Mouse (Mus musculus) c-Kit-positive CD71-positive TER-119-negative erythroid progenitor cells, embryonic 14.5 days (primary cell): ENCODE measurements around the gene Exoc6b.
"Not testable (repeated sequence)": the region's sequence is repeated elsewhere in the genome, so short reads cannot be mapped to it uniquely, and the experiment has no call there.

ENCODE experiments used
- DNase-seq: peaks from one replicate; pipeline ENCODE4 v3.0.0-alpha.2; 2013; ENCODE audit warnings: low read depth

Exoc6b gene

DNA sequence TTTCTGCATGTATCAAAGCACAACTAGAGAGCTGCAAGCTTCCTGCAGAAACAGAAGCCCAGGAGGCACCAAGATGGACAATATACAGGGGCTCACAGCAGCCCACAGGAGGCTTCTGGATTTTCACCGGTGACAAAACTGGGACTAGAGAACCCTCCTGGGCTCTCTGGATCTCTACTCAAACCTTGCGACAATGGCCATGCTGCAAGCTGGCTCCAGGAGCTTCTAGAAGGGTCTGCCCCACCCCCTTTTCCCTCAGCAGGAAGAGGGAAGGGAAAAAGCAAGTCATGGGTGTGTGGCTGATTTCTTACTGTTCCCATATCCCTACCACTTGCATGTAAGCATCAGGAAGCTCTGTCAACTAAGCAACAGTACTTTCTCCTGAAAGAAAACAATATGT lies 437.7 kb downstream of the Exoc6b start:
- DNase-seq = no peak

DNA sequence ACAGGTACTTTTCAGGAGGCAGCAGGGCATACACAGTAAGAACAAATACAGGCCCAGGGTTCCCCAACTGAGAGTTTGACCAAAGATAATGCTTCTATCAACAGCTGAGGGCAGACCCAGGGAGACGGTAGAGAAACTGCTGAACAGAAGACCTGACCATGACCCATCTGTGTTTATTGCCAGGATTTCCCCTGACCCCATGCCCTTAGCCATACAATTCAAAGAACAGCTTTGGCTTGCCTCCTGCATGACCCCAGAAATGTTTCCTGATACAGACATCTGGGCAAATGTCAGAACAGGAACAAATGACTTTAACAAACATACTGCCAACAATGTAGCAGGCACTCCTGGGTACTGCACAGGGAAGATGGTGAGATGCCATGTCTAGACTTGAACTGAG lies 439.0 kb downstream of the Exoc6b start:
- no peak for DNase-seq

GRCm38 (mm10) chr6:84628831-84629230 lies 440.5 kb downstream of the Exoc6b start:
- no peak for DNase-seq

GRCm38 (mm10) chr6:84626398-84626797 lies 442.9 kb downstream of the Exoc6b start:
- no peak for DNase-seq

DNA sequence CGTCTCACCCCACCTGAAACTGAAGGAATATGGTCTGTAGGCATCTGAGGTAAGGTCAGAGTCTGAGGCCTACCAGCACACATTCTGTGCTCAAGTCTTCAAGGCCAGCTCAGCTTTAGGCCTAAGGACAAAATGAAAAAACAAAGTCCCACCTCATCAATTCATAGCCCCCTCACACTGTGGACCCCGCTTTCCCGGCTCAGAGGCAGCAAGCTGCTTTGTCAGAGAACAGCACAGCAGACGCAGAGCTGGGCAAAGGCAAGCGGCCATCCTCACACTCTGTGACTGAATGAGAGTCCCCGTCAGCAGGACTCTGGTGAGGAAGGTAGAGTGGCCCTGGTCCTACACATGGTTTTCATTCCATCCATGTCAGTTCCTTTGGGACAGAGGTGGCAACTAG lies 450.1 kb downstream of the Exoc6b start:
- no peak for DNase-seq

DNA sequence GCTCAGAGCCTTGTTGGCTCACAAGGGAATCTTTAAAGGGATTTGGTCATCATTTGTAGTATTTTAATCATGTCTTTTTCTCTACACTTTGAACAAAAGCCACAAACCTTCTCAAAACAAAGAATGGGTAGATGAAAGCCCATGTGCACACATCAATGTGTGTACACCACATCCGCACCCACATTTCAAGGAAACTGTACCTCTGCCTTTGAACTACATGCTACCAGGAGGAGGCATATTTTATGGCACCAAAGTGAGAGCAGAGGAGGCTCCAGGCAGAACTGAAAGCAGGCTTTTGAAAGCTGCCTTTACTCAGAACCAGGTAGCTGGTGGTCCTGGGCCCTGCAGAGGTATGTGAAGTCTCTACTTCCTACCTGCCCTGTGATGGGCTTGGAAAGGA lies 452.3 kb downstream of the Exoc6b start:
- DNase-seq = no peak

- no peak for DNase-seq
These were observed 452.7 kb downstream of the Exoc6b start for GRCm38 (mm10) chr6:84616586-84616985.

DNA sequence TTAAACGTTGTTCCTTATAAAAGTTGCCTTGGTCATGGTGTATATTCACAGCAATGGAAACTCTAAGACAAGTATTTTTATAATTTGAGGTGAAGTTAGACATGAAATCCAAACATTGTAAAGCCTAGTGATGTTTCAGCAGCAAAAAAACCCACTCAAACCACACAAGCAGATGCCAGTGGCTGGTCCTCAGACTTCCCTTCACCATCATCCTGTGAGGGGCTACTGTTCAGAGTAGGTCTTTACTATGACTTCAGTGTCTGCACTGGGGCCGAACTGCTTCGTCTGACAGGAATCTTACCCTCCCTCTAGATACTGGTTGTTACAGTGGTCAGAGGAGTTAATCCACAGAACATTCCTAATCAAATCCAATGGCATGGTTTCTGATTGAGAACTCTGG lies 455.8 kb downstream of the Exoc6b start:
- no peak for DNase-seq

- DNase-seq = no peak
These were observed 468.0 kb downstream of the Exoc6b start for GRCm38 (mm10) chr6:84601136-84601889.

DNA sequence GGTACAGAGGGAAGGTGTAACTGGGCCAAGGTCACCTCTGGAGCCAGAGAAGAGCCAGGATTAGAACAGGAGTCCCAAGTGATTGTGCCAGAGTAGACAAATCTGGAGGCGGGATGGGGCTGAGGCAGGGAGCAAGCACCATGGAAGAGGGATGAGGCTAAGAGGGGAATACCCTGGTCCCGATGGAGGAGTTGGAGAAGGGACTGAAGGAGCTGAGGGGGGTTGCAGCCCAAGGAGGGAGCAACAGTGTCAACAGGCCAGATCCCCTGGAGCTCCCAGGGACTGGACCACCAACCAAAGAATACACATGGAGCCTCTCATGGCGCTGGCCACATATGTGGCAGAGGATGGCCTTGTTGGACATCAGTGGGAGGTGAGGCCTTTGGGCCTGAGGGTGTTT lies 470.0 kb downstream of the Exoc6b start:
- not testable (repeated sequence) for DNase-seq

DNA sequence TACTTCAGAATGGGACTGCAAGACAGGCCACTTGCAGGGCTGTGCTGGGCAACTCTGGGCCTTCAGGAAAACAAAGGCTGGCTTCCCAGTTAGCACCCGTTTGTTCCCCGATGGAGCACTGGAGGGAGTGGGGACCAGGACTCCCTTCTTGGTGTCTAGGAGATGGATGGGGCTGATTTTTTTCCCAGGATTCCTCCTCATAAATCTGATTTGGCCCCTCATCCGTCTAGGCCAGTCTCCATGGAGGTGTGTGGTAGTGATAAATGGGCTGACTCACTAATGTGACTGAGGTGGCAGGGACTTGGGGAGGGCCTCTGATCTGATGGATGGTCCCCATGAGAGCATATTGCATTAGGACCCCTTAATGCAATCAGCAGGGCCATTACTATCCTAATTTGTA lies 470.6 kb downstream of the Exoc6b start:
- no peak for DNase-seq

GRCm38 (mm10) chr6:84594626-84595025 lies 474.7 kb downstream of the Exoc6b start:
- DNase-seq = no peak

GRCm38 (mm10) chr6:84593693-84594092 lies 475.6 kb downstream of the Exoc6b start, which contains the start of gene Cyp26b1:
Gene Cyp26b1, minus strand, starts transcription at chr6:84593908.
- DNase-seq = no peak

GRCm38 (mm10) chr6:84590961-84591745 lies 478.2 kb downstream of the Exoc6b start:
- DNase-seq = no peak

- DNase-seq = peak; percentile 43
These were observed 479.3 kb downstream of the Exoc6b start for GRCm38 (mm10) chr6:84589742-84590686.

DNA sequence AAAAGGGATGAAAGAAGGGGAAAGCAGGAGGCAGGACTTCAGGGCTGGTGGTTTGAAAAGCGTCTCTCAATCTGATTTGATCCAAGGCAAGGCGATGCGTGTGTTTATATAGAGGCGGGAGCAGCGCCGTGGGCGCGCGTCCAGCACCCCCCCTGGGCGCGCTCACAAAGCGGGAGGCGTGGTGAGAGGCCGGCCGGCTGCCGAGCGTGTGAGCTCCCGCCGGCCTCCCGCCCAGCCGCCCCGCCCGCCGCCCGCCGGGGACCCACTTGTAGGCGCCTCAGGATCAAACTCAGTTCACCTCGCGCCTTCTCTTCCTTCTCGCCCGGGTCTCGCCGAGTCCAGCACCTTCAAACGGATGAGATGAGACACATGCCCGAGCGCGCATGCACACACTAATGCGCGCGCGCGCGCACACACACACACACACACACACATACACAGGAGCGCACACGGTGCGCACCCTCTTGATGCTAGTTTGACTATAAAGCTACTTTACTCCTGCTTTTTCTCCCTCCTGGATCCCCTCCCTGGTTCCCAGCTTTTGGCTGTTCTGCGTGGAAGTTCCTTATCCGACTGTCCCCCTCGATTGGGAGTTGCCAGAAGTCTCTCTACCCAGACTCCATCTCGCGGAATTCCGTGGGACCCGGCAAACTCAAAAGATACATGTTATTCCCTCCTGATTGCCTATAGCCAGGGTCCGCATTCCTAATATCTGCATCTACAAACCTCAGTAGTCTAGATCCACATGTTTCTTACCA lies 480.2 kb downstream of the Exoc6b start:
- DNase-seq = no peak

GRCm38 (mm10) chr6:84588221-84588894 lies 481.0 kb downstream of the Exoc6b start:
- DNase-seq = no peak

DNA sequence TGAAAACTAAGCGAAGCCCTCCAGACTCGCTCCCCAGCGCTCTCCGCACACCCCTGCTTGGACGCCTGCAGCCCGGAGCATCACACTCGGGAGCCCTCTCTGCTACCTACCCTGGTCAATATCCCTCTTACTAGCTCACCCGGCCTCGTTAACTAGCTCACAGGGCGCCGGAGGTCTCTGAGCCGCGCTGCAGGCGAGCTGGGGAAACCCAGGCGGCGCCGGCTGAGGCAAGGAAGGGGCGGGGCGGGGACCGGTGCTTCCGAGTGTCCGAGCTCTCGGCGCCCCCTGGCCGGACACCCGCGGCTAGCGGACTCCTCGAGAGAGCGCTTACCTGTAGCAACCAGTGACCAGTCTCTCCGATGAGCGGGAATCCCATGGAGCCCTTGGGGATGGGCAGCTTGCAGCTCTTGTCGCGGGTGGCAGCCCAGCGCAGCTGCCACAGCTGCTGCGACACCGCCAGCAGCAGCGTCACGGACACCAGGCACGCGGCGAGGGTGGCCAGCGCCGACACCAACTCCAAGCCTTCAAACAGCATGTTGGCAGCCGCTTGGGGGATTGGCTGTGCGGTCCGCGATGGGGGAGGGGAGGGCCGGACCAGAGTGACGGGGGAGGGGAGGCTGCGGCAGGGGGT lies 481.7 kb downstream of the Exoc6b start:
- no peak for DNase-seq

DNA sequence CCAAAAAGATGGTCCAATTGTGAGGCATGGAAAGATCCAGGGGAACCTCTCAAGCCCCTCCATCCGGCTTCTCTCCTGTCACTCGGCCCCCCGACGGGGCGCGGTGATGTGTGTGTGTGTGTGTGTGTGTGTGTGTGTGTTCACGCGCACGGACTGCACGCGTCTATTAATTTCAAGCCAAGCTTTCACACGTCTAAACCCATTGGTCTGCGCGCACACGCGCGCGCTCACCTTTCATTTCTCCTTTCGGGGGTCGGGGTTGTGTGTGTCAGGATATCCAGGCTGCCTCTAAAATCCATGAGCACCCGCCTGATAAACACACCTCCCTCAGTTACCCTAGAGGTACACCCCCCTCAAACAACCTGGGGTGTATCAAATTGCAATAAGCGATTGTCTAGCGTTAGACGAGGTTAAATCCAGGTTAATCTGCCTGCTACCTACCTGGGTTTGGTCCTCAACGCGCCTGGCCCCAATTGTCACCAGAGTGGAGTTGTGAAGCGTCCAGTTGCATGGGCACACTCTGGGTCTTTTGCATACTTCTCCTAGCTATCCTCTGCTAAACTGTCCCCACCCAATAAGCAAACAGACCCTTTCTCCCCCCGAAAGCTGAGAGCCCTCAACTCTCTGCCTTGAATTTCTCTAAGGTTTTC lies 482.6 kb downstream of the Exoc6b start:
- DNase-seq = no peak
